Mouse (Mus musculus): ENCODE data around the gene Clpx.
A peak's percentile ranks its signal among the peaks of the same experiment; 100 is the strongest.

Gene Clpx

GRCm38 (mm10) chr9:65346476-65347111 lies 52.5 kb downstream of the Clpx start:
- DNase-seq (ENCODE audit: low spot score): peak; percentile 53

DNA sequence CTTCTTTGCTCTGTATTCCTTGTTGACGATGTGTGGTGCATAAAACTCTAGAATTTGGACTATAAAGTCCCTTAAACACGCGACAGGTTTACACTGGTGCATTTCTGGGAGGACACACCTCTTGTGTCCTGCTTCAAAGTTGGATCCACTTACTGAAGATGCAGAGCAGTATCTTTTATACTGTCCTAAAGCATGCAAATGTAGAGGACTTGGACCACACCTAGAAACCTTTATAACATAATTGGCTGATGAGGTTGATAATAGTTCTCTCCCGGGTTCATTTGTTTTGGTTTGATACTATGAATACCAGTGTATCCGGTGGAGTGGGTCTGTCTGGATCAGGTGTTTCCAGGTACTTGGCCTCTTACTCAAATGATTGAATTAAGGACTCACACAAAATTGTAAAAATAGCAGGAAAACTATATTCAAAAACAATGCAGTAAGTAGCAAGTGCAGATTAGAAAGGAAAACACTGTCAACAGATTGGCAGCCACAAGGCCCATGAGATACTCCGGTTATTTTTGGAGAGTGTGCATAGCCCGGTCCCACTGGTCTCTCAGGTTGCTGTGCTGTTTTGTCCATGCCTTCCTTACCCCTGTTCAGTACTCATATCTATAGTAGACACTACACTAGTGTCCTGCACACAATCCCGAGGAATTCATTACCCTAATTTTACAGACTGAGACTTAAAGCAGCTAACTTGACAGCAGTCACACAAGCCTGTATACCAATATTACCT lies 53.2 kb downstream of the Clpx start:
- no peak for DNase-seq (ENCODE audit: low spot score)

DNA sequence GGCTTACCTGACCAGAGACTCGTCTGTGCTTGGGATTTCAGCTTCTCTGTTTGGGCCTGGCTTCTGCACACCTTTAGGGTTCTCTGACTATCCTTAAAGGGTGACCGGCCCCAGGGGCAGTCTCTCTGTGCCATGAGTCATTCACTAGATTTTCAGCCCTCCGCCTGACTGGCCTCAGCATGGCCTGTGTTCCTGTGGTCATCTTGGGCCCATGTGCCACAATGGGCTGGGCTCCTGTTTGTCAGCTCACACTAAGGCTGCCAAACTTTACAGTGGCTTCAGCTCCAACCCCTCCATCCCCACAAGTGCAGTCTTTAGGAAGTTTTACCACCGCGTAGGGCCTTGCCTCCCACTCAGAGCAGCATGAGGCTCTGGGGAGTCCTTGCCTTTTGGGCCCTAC lies 59.2 kb downstream of the Clpx start:
- no peak for DNase-seq (ENCODE audit: low spot score)

DNA sequence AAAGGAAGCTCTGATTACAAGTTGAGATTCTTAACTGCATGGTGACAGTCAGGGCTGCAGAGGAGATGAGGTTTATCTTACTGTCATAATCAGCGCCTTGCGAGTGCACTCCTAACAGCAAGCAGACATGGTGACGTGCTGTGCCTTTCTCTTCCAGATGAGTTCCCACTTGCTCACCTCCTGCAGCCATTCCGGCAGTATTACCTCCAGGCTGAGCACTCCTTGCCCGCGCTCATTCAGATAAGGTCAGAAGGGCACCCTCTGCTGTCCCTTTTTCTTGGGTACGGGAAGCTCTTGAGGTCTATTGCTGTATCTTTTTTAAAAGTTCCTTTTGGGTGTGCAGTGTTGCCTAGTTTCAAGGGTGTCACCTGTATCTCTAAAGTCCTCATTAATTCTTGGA lies 62.5 kb downstream of the Clpx start:
- DNase-seq (ENCODE audit: low spot score): no peak

DNA sequence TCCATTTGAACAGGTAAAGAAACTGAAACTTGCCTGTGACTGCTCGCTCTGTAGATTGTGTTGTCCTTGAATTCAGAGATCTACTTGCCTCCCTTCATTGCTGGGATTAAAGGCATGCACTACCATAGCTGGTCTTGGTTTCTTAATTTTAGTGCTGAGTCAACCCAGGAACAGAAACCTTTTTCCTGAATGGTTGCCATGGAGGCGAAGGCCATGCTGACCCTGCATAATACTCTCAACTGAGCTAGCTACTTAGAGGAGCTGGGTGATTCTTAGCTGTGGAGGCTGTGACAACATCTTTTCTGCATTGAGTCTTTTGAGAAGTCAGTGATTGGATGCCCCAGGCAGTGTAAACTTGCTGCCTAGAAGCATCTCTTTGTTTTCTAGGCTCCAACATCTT lies 62.9 kb downstream of the Clpx start:
- DNase-seq (ENCODE audit: low spot score): no peak

DNA sequence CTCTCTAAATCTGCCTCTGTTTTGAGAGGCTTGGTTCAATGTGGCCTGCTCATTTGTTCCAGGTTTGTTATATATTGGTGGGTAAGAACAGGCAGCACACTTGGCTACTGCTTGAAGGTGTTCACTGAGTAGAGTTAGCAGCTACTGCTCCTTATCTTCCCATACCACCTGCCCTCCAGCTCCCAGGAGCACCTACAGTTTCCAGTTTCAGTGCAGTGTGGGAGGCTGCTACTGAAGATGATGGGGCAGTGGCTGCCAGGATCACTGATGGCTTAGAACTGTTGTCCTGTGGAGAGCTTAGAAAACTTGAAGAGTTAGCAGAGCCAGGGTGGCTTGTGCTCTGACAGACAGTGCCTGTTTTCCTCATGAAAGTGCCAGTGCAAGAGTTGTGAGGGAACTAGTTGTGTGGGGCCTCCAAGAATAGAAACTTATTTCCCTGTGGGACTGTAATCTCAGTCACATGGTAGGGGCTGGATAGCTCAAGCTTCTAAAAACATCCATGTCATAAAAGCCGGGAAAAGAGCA lies 65.0 kb downstream of the Clpx start:
- no peak for DNase-seq (ENCODE audit: low spot score)

DNA sequence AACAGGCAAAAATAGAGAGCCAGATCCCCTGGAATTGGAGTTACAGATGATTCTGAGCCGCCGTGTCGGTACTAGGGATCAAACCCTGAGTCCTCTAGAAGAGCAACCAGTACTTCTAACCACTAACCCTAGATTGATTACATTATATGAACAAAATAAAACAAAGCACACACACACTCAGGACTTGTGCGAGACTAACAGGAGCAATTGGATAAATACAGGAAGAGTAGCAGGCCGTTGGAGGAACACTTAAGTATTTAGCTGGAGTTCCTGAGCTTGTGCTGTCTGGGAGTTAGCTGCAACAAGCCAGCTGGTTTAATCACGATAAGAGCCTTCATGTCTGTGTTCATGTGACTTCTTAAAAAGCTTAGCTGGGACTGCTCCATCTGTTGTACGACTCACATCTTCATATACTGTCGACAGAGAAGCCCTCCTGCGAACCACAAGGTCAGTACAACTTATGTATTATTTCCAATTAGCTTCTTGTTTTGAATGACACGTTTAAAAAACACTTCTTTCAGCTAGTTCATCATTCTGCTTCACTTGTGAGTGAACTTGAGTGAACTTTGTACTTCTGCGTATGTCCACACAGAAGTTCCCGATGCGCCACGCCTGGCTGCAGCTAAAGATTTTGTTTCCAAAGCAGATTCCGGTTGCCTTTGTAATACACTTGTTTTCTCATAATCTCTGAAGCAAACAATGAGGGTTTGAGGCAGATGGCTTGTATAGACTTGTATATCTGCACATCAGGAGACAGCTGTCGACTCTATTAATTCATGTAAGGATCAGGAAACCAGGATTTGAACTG lies 66.8 kb downstream of the Clpx start, which contains the start of gene Ubap1l:
Ubap1l (plus strand) TSS at position 401 of the 808 bp plus-strand sequence.
- no peak for DNase-seq (ENCODE audit: low spot score)

- DNase-seq (ENCODE audit: low spot score): no peak
These were observed 69.6 kb downstream of the Clpx start for GRCm38 (mm10) chr9:65363684-65364083.

- no peak for DNase-seq (ENCODE audit: low spot score)
These were observed 71.7 kb downstream of the Clpx start for GRCm38 (mm10) chr9:65365721-65366120.

DNA sequence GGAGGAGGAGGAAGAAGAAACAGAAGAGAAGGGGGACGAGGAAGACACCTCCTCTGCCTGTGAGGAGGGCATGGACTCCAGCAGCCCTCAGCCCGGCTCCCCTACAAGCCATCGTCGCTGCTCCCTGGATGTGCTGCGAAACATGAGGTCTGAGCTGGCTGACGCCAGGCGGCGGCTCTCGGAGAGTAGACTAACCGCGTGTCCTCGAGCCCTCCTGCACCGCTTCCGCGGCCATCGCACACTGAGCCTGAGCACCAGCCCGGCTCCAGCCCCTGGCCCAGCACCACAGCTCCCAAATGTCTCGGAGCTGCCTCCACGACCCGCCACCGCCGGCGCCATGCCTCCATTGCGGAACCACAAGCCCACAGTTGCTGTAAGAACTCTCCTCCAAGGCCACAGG lies 77.7 kb downstream of the Clpx start:
- no peak for DNase-seq (ENCODE audit: low spot score)

DNA sequence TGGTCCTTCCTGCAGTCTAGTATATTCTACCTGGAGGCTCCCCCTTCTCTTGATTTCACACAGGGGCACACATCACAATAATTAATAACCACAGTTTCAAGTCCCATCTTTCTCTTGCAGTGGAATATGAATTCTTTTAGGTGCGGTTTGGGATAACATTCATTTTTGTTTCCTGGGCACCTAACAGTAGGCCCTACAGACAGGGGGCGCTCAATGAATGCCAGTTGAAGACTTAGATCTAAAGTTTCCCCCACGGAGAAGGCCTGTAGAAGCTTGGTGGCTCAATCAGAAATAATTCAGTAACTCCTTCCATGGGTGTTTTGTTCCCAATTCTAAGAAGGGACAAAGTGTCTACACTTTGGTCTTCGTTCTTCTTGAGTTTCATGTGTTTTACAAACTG lies 78.4 kb downstream of the Clpx start:
- no peak for DNase-seq (ENCODE audit: low spot score)

GRCm38 (mm10) chr9:65374468-65375162 lies 80.6 kb downstream of the Clpx start:
- no peak for DNase-seq (ENCODE audit: low spot score)

DNA sequence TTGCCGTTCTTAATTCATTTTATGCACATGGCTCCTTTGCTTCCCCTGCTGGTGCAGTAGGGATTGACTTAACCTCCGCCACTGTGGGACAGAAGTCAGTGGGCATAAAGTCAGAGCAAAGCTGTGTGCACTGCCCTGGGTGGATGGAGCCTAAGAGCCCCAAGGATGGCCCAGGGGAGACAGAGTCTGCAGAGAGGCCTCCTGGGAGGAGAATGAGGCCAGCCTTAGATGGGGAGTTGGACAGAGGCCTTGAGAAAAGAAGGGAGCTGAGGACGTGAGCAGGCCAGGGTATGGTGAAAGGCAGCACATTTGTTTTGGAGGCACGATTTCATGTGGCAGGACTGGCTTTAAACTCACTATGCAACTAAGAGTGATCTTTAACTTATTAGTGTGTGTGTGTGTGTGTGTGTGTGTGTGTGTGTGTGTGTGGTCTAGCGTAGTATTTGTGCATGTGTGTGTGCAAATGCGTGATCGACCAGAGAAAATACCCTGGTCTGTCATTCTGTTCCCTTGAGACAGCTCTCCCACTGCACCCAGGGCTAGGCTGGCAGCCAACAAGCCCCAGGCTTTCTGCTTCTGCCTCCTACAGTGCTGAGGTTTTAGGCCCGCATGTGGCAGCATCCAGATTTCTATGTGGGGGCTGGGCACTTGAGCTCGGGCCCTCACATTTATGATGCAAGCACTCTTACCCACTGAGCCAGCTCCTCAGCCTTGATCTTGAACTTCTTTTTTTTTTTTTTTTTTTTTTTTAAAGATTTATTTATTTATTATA lies 81.3 kb downstream of the Clpx start:
- DNase-seq (ENCODE audit: low spot score): no peak
